ENCODE assay signal across 8 mouse cellular contexts in genomic region chr17:87612796-87613195, GRCm38 (mm10). TPM values are rescaled to one million over a fixed set of nuclear protein-coding genes. Genes with fewer than 3 reads are reported as not detected.
DNase-seq lines count a peak whose midpoint lies in the region; ATAC-seq and TF ChIP-seq lines count a peak whose summit lies in the region.

No protein-coding gene starts in this region.

- TF ChIP-seq CTCF in cerebellum, adult 2 months (IDR thresholded peaks at IDR 0.05; ENCODE audit: borderline replicate concordance, insufficient read depth, low read depth, low read length) = no peak

- H3K27ac ChIP-seq in cerebellum, adult 2 months (ENCODE audit: insufficient read depth, low read length) = no peak overlapping the region
- H3K27ac ChIP-seq in intestine, embryonic 14.5 days (ENCODE audit: low read depth) = peak overlapping the region; percentile 94
- peak overlapping the region; percentile 99 for H3K27ac ChIP-seq in midbrain, embryonic 15.5 days

- no peaks in the 10 kb centered on the region for H3K36me3 ChIP-seq in intestine, embryonic 14.5 days (ENCODE audit: control insufficient read depth, insufficient read depth, low read length)
- H3K36me3 ChIP-seq in midbrain, embryonic 15.5 days (replicated peaks) = no peaks in the 10 kb centered on the region

- H3K4me3 ChIP-seq in cerebellum, adult 2 months (replicated peaks; ENCODE audit: insufficient read depth, low read depth, low read length) = peak overlapping the region; percentile 69
- peak overlapping the region; percentile 38 for H3K4me3 ChIP-seq in intestine, embryonic 14.5 days (ENCODE audit: low read depth, low read length)
- peak overlapping the region; percentile 40 for H3K4me3 ChIP-seq in midbrain, embryonic 15.5 days

- H3K4me1 ChIP-seq in cerebellum, adult 2 months (ENCODE audit: control insufficient read depth, insufficient read depth, low read length) = no peaks in the 10 kb centered on the region
- peaks cover 5% of the 10 kb centered on the region; the same call in 1 of the 2 replicates for H3K4me1 ChIP-seq in intestine, embryonic 14.5 days (replicated peaks; ENCODE audit: control insufficient read depth, insufficient read depth, low read length)
- peaks cover 21% of the 10 kb centered on the region for H3K4me1 ChIP-seq in midbrain, embryonic 15.5 days

- whole genome bisulfite sequencing in cerebellum, adult 2 months = 7% methylated on average over 18 of the region's 18 CpGs
- 24% methylated on average over 18 of the region's 18 CpGs for WGBS in intestine, embryonic 14.5 days
- 11% methylated on average over 18 of the region's 18 CpGs for WGBS in midbrain, embryonic 15.5 days

- H3K27me3 ChIP-seq in cerebellum, adult 2 months (ENCODE audit: control insufficient read depth, insufficient read depth, low read length) = no peaks in the 10 kb centered on the region
- H3K27me3 ChIP-seq in intestine, embryonic 14.5 days (replicated peaks; ENCODE audit: control insufficient read depth, insufficient read depth, low read length) = no peaks in the 10 kb centered on the region
- no peaks in the 10 kb centered on the region for H3K27me3 ChIP-seq in midbrain, embryonic 15.5 days (replicated peaks)

- peak; percentile 31 to 36 for DNase-seq in cerebellum, adult 2 months
- DNase-seq in cerebellum, adult 8-10 months = no peak
- DNase-seq in thymus, postnatal 14 days = peak; percentile 8
- no peak for DNase-seq in thymus, postnatal 36 days
- peak; percentile 81 for DNase-seq in intestine, embryonic 14.5 days (ENCODE audit: low spot score)
- no peak for DNase-seq in urinary bladder, postnatal 4 days (ENCODE audit: low spot score in 2 of 2)
- no peak for DNase-seq in frontal cortex, postnatal 14 days (ENCODE audit: low spot score in 2 of 2)

- ATAC-seq in intestine, embryonic 14.5 days (replicated peaks; ENCODE audit: low FRiP score, low TSS enrichment, low read depth) = 0 out of 2 replicates have a peak, but pooled peaks have one; percentile 13
- ATAC-seq in midbrain, embryonic 15.5 days (replicated peaks) = peak; percentile 34

- H3K4me2 ChIP-seq in intestine, embryonic 14.5 days (ENCODE audit: low read length) = peak overlapping the region; percentile 63
- H3K4me2 ChIP-seq in midbrain, embryonic 15.5 days = peak overlapping the region; percentile 65

- H3K9me3 ChIP-seq in intestine, embryonic 14.5 days (ENCODE audit: control insufficient read depth, low read length) = no peaks in the 10 kb centered on the region
- H3K9me3 ChIP-seq in midbrain, embryonic 15.5 days = no peaks in the 10 kb centered on the region

- peak overlapping the region; percentile 58 for H3K9ac ChIP-seq in intestine, embryonic 14.5 days (ENCODE audit: low read length)
- H3K9ac ChIP-seq in midbrain, embryonic 15.5 days = peak overlapping the region; percentile 69

- TF ChIP-seq POLR2A in cerebellum, adult 2 months (IDR thresholded peaks at IDR 0.05; ENCODE audit: borderline replicate concordance, insufficient read depth, low read length) = no peak

RNA-seq across cellular contexts. Expression of gene Epcam, which starts 23.0 kb away (rescaled TPM):
- polyA plus RNA-seq in cerebellum, adult 2 months (2012; rRNA removed) = 0.13 and 0.32 TPM in 2 replicates
- 792 and 803 TPM in 2 replicates for polyA plus RNA-seq in intestine, embryonic 14.5 days (2014; fragmentation: Nextera tagmentation; extraction: Ambion mirVana)
- polyA plus RNA-seq in midbrain, embryonic 15.5 days (2015; fragmentation: Nextera tagmentation; extraction: Ambion mirVana) = 3.0 TPM in 2 replicates

RNA-seq across cellular contexts. Expression of gene Msh2, which starts 59.3 kb away (rescaled TPM):
- 25.5 and 26.7 TPM in 2 replicates for polyA plus RNA-seq in cerebellum, adult 2 months (2012; rRNA removed)
- 57.9 and 64.1 TPM in 2 replicates for polyA plus RNA-seq in intestine, embryonic 14.5 days (2014; fragmentation: Nextera tagmentation; extraction: Ambion mirVana)
- polyA plus RNA-seq in midbrain, embryonic 15.5 days (2015; fragmentation: Nextera tagmentation; extraction: Ambion mirVana) = 61.4 and 67.3 TPM in 2 replicates

Comparison
In these comparisons a context has a peak if more than half of its experiments do, and no peak if none do; other contexts are left out.
1. DNase-seq: peak in cerebellum, adult 2 months (2 of 2), thymus, postnatal 14 days (single experiment) and intestine, embryonic 14.5 days (single experiment); none in cerebellum, adult 8-10 months (single experiment), thymus, postnatal 36 days (0 of 2), urinary bladder, postnatal 4 days (0 of 2) and frontal cortex, postnatal 14 days (0 of 2).
2. RNA of gene Epcam, which starts 23.0 kb away (polyA plus RNA-seq): 792 to 803 TPM in intestine, embryonic 14.5 days; 3.0 TPM in midbrain, embryonic 15.5 days and 0.13 to 0.32 TPM in cerebellum, adult 2 months; every median in the first group is over 100 times any median in the second.
3. Peak in every context shown above with its lines, with median percentiles within 50 percentile points of each other: H3K4me3 ChIP-seq.